Mouse (Mus musculus) pancreas, adult 10 weeks (tissue): Measurements from ENCODE around the gene Ass1. TPM values are rescaled to one million over a fixed set of nuclear protein-coding genes. Genes with fewer than 3 reads are reported as not detected.

Source experiments
- polyA plus RNA-seq: library from polyadenylated mRNA; stranded (reverse); fragments of 350-450 nt; fragmentation: Illumina TruSeq; extraction: RNeasy Lipid Tissue Mini Kit (QIAGEN cat#74804); gene quantifications from one replicate; pipeline ENCODE4 v1.2.3, GENCODE M21; 2015; ENCODE audit warnings: low read depth, low replicate concordance; ENCODE audit not compliant: insufficient read depth

The Ass1 gene
- polyA plus RNA-seq: 7.6 TPM

DNA sequence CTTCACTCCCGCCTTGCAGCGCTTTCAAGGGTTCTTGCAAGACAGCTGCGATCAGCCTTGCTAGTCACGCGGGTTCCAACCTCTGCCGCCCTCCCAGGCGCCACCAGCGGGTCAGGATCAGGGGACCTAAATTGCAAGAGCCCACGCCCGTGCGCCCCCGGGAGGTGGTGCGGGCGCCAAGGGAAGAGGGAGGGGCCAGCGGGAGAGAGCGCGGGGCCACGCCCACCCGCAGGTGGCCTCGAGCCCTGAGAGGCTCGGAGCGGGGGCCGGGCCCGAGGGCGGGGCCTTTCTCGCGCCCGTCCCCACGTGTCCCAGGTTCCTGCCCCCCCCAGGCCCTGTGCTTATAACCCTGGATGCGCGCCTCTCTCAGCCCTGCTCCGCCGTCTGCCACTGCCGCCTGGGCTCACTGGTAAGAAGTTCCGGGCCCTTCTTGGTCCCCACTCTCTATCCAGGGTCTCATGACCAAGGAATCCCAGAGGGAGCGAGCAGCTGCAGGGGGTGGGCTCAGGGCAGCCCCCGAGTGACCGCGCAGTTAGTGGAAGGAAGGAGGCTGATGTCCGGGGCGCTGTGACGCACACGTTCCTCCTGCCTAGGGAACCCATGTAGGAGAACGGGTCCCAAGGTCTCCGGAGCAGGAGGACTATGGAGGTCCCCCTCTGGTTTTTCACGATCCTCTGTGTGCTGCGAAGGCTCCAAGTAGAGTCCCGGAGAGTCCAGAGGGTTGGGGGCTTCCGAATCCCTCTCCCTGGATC, at the start of gene Ass1:
TSS of gene Ass1 (plus strand) at position 277 of the 752 bp plus-strand sequence.

Other genes starting within 250 kb of the Ass1 start
- gene Ncs1, start 224.4 kb upstream of the Ass1 start, polyA plus RNA-seq: 1.9 TPM
- gene Hmcn2, start 155.8 kb upstream of the Ass1 start, polyA plus RNA-seq: 5.2 TPM
- gene Fubp3, start 102.4 kb downstream of the Ass1 start, polyA plus RNA-seq: 7.0 TPM
- gene Prdm12, start 169.8 kb downstream of the Ass1 start, polyA plus RNA-seq: not detected
- gene Exosc2, start 200.5 kb downstream of the Ass1 start, polyA plus RNA-seq: 6.2 TPM
- gene Abl1, start 218.2 kb downstream of the Ass1 start, polyA plus RNA-seq: 7.9 TPM